Mouse (Mus musculus) lung, adult 2 months (tissue): ENCODE data around the gene Cd200r4.

ENCODE experiments used
- CTCF ChIP-seq: fragments of 200-500 bp; IDR thresholded peaks from 2 replicates; pipeline ENCODE4 v1.5.1; 2011; ENCODE audit warnings: mild to moderate bottlenecking, low read length, control low read depth; ENCODE audit not compliant: insufficient read depth
- POLR2A ChIP-seq: fragments of 200-500 bp; IDR thresholded peaks from 2 replicates; pipeline ENCODE4 v1.6.1; 2011; ENCODE audit warnings: low read depth, mild to moderate bottlenecking, control low read depth, low read length, borderline replicate concordance; ENCODE audit errors: extremely low read depth

DNA sequence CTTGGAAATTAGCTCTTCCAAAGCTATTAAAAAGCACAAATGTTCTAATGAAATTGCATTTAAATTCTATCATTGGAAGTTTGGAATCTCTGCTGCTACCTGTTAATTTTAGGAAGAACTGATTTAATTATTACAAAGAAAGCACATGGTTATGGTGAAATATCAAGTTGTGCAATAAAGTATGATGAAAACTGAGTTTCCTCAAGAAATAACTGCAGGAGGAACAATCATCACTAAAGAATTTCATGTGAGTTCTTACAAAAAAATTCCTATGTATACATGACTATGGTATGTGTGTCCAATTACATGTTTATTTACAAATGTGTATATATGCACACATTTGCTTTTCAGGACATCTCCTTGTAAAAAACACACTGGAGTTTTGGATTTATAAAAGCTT lies 17.1 kb upstream of the Cd200r4 start:
- TF ChIP-seq CTCF (no peak), POLR2A (no peak)
